Mouse (Mus musculus) layer of hippocampus, adult 2 months (tissue): ENCODE data around the gene Tead1. TPM values are rescaled to one million over a fixed set of nuclear protein-coding genes. Genes with fewer than 3 reads are reported as not detected.
A peak's percentile ranks its signal among the peaks of the same experiment; 100 is the strongest.

Experiments used
- DNase-seq, 2 experiments: peaks; one replicate each; pipeline ENCODE4 v3.0.0; 2022; ENCODE audit warnings: low spot score in 2 of 2
- H3K27ac ChIP-seq: fragments of 200-600 bp; 2 replicates; pipeline ENCODE4 v1.8.1; 2022
- H3K4me3 ChIP-seq: fragments of 200-600 bp; 2 replicates; pipeline ENCODE4 v1.8.1; 2022; ENCODE audit warnings: mild to moderate bottlenecking
- CTCF ChIP-seq: fragments of 200-600 bp; conservative IDR thresholded peaks from 2 replicates; pipeline ENCODE4 v1.8.1; 2022; ENCODE audit warnings: antibody characterized with exemption, mild to moderate bottlenecking, moderate library complexity
- total RNA-seq, 2 experiments: library from RNA; stranded (reverse); gene quantifications; 2 replicates each; pipeline ENCODE4 v1.2.3; 2021

Gene Tead1
- total RNA-seq, 2 experiments from 2014 or later, result 23.9 to 29.0 TPM

DNA sequence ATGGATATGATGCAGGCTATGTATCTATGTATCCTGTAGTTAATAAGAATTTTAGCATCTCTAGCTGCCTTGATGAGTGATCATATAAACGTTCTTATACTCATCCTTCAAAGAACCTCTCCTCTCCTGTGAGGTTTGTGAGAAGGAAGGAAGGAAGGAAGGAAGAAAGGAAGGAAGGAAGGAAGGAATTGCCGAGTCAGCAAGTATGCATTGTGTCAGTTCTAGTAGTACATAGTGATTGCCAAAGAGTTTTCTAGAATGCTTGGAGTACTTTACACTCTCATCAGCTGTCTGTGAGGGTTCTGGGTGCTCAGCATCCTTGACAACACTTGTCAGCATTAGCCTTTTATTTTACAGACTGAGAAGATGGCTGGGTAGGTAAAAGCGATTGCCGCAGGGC, 69.2 kb downstream of the Tead1 start:
- H3K27ac ChIP-seq, result no peak overlapping the region
- DNase-seq, result no peak
- H3K4me3 ChIP-seq, result no peak overlapping the region
- TF ChIP-seq CTCF, result no peak

DNA sequence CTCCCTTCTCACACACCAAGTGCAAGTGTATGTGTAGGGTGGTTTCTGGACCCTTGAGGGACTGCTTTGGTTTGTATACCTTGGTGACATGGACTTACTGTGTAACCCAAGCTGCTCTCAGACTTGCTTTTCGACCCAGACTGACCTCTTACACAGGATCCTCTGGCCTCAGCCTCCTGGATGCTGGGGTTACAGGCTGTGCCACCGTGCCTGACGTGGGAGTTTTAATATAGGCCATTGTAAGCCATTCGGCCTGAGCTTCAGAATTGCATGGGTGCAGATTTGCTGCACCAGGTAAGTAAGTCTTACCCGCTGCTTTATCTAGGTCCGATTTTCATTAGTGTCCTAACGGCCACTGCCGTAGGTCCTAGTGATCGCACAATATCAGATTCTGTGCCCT, 71.0 kb downstream of the Tead1 start:
- no peak for DNase-seq
- TF ChIP-seq CTCF, result no peak
- Histone ChIP-seq H3K4me3 (no peak overlapping the region), H3K27ac (no peak overlapping the region)

DNA sequence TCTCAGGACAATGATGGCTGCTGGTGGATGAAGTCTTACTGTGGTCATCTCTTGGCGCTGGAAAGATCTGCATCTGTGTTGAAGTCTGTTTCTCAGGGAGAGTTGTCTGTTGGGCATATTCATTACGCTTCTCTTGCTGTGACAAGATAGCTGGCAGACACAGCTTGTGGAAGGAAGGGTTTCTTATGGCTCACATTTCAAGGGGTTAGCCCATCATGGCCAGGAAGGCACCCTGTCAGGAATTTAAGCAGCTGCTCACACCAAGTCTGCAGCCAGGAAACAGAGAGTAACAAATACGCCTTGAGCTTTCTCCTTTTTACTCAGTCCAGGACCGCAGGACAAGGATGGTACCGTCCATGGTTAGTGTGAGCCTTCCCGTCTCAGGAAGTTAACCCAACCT, 73.2 kb downstream of the Tead1 start:
- no peak for DNase-seq
- H3K4me3 ChIP-seq, result no peak overlapping the region
- H3K27ac ChIP-seq, result no peak overlapping the region
- TF ChIP-seq CTCF, result no peak

DNA sequence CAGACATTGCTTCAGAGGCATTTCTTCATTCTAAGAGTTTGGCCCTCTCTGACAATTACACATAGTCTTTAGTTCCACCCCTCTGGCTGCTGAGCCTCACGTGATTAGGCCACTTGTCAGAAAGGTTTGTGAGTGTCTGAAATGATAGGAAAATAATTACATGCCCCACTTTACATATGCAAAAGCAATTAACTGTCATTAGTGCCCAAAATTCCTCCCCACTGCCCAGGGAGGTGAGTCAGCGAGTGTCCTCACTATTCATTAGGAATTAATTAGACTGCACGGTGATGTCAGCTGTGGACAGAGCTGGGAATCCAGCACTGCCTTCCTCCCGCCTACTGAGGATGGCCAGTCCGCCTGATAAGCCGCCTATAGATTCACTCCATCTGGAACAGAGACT, 74.2 kb downstream of the Tead1 start:
- DNase-seq, result no peak
- no peak for TF ChIP-seq CTCF
- Histone ChIP-seq H3K27ac (no peak overlapping the region), H3K4me3 (no peak overlapping the region)

DNA sequence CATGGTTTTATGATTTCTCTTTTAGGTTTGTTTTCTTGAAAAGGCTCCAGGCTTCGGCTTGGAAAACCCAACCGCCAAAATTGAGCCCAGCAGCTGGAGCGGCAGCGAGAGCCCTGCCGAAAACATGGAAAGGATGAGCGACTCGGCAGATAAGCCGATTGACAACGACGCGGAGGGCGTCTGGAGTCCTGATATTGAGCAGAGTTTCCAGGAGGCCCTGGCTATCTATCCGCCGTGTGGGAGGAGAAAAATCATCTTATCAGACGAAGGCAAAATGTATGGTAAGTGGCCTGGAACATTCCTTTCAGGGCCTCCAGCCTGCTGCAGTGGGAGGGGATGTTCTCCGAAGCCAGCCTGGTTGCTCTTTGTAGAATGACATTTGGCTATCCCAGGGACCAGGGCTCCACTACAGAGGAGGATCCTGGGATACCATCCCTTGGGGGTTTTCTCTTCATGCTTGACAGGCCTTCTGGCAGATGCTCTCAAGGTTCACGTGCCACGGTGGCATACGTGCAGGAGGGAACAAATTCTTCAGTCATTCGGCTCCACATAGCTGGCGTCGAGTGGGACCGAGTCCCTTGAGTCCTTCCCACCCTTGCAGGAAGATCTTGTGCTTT, 80.3 kb downstream of the Tead1 start:
- TF ChIP-seq CTCF, result no peak
- Histone ChIP-seq H3K4me3 (no peak overlapping the region), H3K27ac (no peak overlapping the region; the same call in 1 of the 2 replicates)
- DNase-seq, result no peak

DNA sequence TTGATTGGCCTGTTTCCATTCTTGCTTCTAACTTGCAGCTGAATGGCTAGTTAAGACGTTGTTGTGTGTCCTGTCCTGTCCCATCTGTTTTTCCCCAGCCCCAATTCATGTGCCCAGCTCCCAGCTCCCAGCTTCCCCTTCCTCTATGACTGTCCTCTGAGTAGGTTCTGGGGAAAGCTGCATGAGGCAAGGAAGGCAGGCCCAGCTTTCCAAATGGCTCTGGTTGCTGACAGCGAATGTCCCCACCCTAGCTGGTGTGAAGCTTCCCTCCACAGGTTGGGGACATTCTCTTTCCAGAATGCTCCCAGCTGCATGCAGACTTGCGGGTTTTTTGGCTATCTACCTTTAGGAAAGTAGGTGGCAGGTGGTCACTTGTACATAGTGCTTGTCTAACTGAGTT, 81.2 kb downstream of the Tead1 start:
- no peak for TF ChIP-seq CTCF
- Histone ChIP-seq H3K4me3 (no peak overlapping the region), H3K27ac (no peak overlapping the region)
- DNase-seq, result no peak

DNA sequence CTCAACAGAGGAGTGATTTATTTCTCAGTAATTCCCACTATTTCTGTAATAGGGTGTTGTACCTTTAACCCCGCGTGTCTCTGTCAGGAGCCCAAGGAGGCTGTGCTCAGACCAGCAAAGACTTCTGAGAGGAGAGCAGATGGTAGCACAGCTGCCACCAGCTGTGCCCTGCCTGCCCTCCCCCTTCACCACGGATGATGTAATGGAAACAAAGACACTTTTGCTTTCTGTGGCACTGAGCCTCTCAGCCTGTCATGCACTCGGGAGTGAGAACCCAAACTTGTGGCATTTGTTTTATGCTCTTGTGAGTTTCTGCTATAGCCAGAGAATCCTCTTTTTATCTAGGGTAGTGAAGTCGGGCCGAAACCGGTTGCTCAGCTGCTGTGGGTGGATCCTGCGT, 81.7 kb downstream of the Tead1 start:
- TF ChIP-seq CTCF, result no peak

DNA sequence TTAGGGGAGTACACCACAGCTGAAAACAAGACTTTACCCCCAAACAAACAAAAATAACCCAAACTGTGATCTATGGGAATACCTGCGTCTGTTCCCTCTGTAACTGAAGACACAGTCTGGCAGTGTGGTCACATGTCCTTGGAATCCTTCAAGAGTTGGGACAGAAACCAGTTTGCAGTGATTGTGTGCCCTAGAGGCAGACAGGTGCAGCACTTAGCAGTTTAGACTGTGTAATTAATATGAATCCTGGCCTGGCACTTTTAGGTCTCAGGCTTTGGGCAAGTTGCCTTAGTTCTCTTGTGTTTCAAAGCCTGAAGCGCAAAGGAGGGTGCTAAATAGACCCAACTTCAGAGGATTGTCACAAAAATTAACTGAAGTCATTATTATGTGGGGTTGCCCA, 83.8 kb downstream of the Tead1 start:
- TF ChIP-seq CTCF, result peak; percentile 21
- DNase-seq, result no peak
- Histone ChIP-seq H3K4me3 (no peak overlapping the region), H3K27ac (peak overlapping the region; percentile 5; the same call in 1 of the 2 replicates)

More for the DNA sequence above, 81.7 kb downstream of the Tead1 start:
- DNase-seq, result peak in 1 of 2 experiments; percentile 32
- H3K27ac ChIP-seq, result peak overlapping the region; percentile 18; the same call in 1 of the 2 replicates
- H3K4me3 ChIP-seq, result no peak overlapping the region

DNA sequence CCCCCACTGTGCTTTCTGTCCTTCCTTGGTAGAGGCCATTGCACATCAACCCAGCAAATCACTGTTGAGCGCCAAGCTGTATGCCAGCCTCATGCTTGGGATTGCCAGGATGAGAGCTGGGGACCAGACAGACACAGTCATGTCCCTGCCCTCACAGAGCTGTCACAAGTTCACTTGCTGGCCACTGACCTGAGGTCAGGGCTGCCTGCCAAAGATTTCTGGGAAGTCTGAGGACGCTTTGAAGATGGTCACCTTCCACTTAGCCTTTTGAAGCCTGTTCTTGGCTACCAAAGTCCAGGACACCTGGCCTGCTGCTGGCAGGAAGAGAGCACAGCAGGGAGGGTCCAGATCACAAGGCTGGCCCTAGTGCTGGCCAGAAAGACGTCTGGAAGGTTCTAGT, 84.4 kb downstream of the Tead1 start:
- H3K27ac ChIP-seq, result no peak overlapping the region
- DNase-seq, result no peak
- no peak; the same call in 1 of the 2 replicates for TF ChIP-seq CTCF
- no peak overlapping the region for H3K4me3 ChIP-seq

DNA sequence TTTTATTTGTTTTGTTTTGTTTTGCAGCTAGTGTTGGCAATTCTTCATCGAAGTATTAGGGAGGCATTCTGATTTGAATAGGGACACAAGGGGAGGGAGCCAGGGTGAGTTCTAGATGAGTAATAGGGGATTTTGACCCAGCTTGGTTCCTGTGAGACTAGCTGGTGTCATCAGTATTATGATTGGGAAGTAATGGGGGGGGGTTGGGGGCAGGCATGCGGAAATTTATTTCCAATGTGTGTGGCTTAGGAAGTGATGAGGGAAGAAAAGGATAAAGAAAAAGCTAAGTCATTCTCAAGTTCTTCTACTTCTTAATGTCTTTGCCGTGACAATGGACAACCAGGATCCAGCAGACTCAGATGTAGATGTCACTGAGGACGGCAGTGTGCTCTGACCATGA, 85.8 kb downstream of the Tead1 start:
- no peak for TF ChIP-seq CTCF
- DNase-seq, result no peak
- Histone ChIP-seq H3K27ac (no peak overlapping the region), H3K4me3 (no peak overlapping the region)

DNA sequence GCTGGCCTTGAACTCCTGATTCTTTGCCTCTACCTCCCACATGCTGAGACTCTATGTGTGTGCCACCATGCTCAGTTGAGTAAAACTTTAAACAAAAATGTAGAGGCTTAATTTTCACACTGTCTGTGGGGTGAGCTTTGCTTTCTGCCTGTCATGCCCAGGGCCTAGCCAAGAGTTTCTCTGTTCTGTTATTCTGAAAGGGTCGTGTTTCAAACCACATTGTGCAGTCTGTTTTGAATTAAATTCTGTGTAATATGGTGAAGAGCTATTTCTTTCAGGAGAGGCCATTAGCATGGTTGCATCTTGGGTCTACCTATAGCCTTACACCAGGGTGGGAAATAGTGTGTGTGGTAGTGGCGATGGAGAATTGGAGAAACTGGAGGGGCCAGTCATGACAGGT, 90.7 kb downstream of the Tead1 start:
- TF ChIP-seq CTCF, result no peak
- H3K4me3 ChIP-seq, result no peak overlapping the region
- no peak for DNase-seq
- H3K27ac ChIP-seq, result no peak overlapping the region

DNA sequence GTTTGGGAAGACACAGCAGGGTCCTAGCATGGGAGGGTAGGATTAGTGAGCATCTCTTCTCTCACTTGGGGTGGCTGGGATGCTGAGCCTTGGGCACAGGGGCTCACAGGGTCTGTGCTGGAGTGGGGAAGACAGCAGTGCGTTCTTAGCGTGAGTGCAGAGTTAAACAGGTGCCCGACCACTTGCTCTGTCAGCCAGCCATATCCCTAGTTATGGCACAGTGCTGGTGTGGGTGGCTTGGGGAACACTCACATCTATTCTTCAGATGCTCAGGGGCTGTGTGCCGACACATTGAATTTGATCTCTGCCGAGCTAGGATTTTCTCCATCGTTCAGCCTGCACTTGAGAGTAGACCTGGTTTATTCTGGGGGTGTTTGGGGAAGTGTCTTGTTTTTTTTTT, 92.3 kb downstream of the Tead1 start:
- TF ChIP-seq CTCF, result no peak
- peak; percentile 29 to 38 for DNase-seq
- Histone ChIP-seq H3K4me3 (no peak overlapping the region), H3K27ac (peak overlapping the region; percentile 53; the same call in 1 of the 2 replicates)

DNA sequence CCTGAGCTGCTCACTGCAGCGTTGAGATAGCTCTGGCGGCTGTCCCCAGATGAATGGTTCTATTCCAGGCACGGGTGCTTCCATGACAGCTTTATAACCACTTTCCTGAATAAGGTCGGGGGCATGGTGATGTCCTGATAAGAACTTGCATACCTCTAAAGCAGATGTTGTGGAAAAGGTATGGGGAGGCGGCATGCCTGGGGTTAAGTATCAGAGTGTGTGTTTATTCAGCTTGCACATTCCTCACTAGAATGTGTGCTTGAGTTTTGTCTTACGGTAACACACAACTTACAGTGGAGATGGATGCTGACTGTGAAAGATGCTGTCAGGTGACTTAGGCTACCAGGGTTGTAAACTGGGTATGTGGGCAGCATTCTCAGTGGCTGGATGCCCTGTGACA, 93.7 kb downstream of the Tead1 start:
- no peak overlapping the region for H3K4me3 ChIP-seq
- no peak for TF ChIP-seq CTCF
- H3K27ac ChIP-seq, result no peak overlapping the region
- DNase-seq, result no peak

DNA sequence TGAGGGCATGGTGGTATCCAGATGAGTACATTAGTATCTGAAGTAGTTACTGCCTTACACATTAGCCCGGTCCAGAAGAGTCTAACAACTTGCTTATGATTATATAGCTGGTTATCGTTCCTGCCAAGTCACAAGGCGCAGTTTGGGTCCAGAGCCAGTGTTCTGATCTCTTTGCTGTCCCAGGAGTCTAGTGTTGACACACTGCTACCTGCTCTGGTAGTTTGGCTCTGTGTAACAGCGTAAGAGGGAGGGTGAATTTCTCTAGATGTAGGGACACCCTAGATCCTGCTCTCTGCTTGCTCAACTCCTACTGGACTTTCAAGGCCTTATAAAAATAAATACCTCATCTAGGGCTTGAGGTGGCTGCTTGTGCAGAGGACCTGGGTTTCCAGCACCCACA, 94.5 kb downstream of the Tead1 start:
- no peak for TF ChIP-seq CTCF
- Histone ChIP-seq H3K4me3 (no peak overlapping the region), H3K27ac (no peak overlapping the region)
- no peak for DNase-seq
